Mouse (Mus musculus): ENCODE results near the gene Cmklr1. TPM values are rescaled to one million over a fixed set of nuclear protein-coding genes. Genes with fewer than 3 reads are reported as not detected.

Gene Cmklr1
- polyA plus RNA-seq, 1 experiment = not detected

GRCm38 (mm10) chr5:113620130-113620716 lies 30.0 kb downstream of the Cmklr1 start:
- Histone ChIP-seq H3K9me3 (ENCODE audit: control insufficient read depth, low read length) (peaks cover 8% of the 10 kb centered on the region), H3K36me3 (ENCODE audit: control insufficient read depth) (no peaks in the 10 kb centered on the region), H3K4me3 (replicated peaks) (no peak overlapping the region)

DNA sequence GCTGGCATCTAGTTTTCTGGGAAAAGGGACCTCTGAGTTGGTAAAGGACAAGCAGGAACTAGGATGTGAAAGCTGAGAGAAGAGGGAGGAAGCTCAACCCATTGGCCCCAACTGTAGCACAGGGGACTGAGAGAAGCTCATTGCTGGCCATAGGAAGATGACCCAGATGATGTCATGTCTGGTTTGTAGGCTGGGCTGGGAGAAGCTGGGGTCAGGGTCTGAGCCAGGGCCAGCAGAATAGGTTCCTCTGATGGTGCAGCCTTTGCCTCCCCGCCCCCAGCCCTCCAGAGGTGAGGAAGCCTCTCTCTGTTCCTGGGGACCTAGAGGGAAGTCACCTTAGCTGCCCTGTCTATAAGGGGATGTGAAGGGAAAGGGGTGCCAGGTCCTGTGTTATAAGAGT lies 31.1 kb downstream of the Cmklr1 start:
- Histone ChIP-seq H3K9me3 (ENCODE audit: control insufficient read depth, low read length) (peaks cover 17% of the 10 kb centered on the region), H3K4me1 (ENCODE audit: control insufficient read depth) (no peaks in the 10 kb centered on the region), H3K36me3 (ENCODE audit: control insufficient read depth) (no peaks in the 10 kb centered on the region), H3K4me3 (replicated peaks) (no peak overlapping the region), H3K27me3 (ENCODE audit: control insufficient read depth) (no peaks in the 10 kb centered on the region)
- TF ChIP-seq TAL1 (IDR thresholded peaks at IDR 0.05; ENCODE audit: low read length) = no peak
- no peak for TF ChIP-seq GATA1 (IDR thresholded peaks at IDR 0.05; ENCODE audit: low read length)

More at GRCm38 (mm10) chr5:113620130-113620716, 30.0 kb downstream of the Cmklr1 start:
- no peak for TF ChIP-seq GATA1 (IDR thresholded peaks at IDR 0.05; ENCODE audit: low read length)
- no peak for TF ChIP-seq TAL1 (IDR thresholded peaks at IDR 0.05; ENCODE audit: low read length)
- Histone ChIP-seq H3K27me3 (ENCODE audit: control insufficient read depth) (no peaks in the 10 kb centered on the region), H3K4me1 (ENCODE audit: control insufficient read depth) (no peaks in the 10 kb centered on the region)

DNA sequence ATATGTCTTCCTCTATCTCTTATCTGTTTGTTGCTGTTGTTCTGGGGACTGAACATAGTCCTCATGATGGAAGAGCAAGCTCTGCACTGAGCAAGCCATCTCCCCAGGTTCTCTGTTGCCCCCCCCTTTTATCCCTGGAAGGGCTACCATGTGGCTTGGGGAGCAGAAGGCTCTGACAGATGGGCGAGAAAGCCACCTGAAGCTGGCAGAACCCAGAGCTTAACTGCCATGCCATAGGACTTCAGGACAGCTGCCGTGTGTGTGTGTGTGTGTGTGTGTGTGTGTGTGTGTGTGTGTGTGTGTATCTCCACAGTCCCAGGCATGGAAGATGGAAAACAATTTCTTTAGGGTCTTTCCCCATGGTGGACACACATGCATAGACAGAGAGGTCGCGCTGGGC lies 31.5 kb downstream of the Cmklr1 start:
- Histone ChIP-seq H3K36me3 (ENCODE audit: control insufficient read depth) (no peaks in the 10 kb centered on the region), H3K9me3 (ENCODE audit: control insufficient read depth, low read length) (peaks cover 21% of the 10 kb centered on the region), H3K4me1 (ENCODE audit: control insufficient read depth) (no peaks in the 10 kb centered on the region), H3K4me3 (replicated peaks) (no peak overlapping the region), H3K27me3 (ENCODE audit: control insufficient read depth) (no peaks in the 10 kb centered on the region)
- TF ChIP-seq TAL1 (IDR thresholded peaks at IDR 0.05; ENCODE audit: low read length) (no peak), GATA1 (IDR thresholded peaks at IDR 0.05; ENCODE audit: low read length) (no peak)

DNA sequence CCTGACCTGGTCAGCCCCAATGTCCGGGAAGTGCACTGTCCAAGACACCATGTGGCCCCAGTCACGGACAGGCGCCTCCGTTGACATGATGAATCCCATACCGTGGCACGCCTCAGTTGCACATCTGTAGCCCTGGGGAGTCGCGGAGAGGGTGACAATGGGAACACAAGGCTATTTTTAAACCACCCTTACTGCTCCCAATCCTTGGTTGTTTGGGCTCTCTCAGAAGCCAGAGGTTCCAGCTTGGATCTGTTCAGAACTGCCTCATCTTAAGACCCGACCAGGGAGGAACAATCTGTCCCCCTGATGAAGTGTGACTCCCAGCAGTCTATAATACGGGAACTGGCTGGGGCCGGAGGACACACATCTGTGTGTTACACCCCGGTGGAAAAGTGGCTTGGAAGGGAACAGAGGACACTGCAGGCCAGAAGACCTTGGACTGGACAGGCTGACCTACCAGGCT lies 38.4 kb downstream of the Cmklr1 start:
- TF ChIP-seq GATA1 (IDR thresholded peaks at IDR 0.05; ENCODE audit: low read length) (no peak), TAL1 (IDR thresholded peaks at IDR 0.05; ENCODE audit: low read length) (no peak)
- Histone ChIP-seq H3K9me3 (ENCODE audit: control insufficient read depth, low read length) (peaks cover 20% of the 10 kb centered on the region), H3K36me3 (ENCODE audit: control insufficient read depth) (no peaks in the 10 kb centered on the region), H3K4me1 (ENCODE audit: control insufficient read depth) (no peaks in the 10 kb centered on the region), H3K4me3 (replicated peaks) (no peak overlapping the region), H3K27me3 (ENCODE audit: control insufficient read depth) (no peaks in the 10 kb centered on the region)

GRCm38 (mm10) chr5:113611131-113611530 lies 39.1 kb downstream of the Cmklr1 start:
- Histone ChIP-seq H3K27me3 (ENCODE audit: control insufficient read depth) (no peaks in the 10 kb centered on the region), H3K9me3 (ENCODE audit: control insufficient read depth, low read length) (peaks cover 16% of the 10 kb centered on the region), H3K36me3 (ENCODE audit: control insufficient read depth) (no peaks in the 10 kb centered on the region), H3K4me3 (replicated peaks) (no peak overlapping the region), H3K4me1 (ENCODE audit: control insufficient read depth) (no peaks in the 10 kb centered on the region)
- TF ChIP-seq TAL1 (IDR thresholded peaks at IDR 0.05; ENCODE audit: low read length) = no peak
- no peak for TF ChIP-seq GATA1 (IDR thresholded peaks at IDR 0.05; ENCODE audit: low read length)

DNA sequence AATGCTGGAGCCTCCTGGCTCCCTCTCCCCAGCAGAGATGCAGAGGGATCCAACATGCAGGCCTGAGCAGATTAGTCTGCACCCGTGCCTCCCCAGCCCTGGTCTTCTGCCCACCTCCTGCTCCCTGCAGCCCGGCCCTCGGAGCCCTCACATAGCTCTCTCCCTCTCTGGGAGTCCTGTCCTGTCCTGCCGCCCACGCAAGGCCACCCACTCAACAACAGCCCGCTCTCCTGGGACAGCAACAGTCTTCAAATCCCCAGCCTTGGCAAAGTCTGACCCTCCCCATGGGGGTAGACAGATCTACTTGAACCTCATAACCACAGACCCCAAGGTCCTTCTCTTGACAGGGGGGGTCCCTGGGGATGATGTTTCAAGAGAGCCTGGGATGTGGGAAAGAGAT lies 39.7 kb downstream of the Cmklr1 start:
- Histone ChIP-seq H3K4me3 (replicated peaks) (no peak overlapping the region), H3K9me3 (ENCODE audit: control insufficient read depth, low read length) (peaks cover 14% of the 10 kb centered on the region), H3K27me3 (ENCODE audit: control insufficient read depth) (no peaks in the 10 kb centered on the region), H3K4me1 (ENCODE audit: control insufficient read depth) (no peaks in the 10 kb centered on the region), H3K36me3 (ENCODE audit: control insufficient read depth) (no peaks in the 10 kb centered on the region)
- TF ChIP-seq GATA1 (IDR thresholded peaks at IDR 0.05; ENCODE audit: low read length) = no peak
- no peak for TF ChIP-seq TAL1 (IDR thresholded peaks at IDR 0.05; ENCODE audit: low read length)

DNA sequence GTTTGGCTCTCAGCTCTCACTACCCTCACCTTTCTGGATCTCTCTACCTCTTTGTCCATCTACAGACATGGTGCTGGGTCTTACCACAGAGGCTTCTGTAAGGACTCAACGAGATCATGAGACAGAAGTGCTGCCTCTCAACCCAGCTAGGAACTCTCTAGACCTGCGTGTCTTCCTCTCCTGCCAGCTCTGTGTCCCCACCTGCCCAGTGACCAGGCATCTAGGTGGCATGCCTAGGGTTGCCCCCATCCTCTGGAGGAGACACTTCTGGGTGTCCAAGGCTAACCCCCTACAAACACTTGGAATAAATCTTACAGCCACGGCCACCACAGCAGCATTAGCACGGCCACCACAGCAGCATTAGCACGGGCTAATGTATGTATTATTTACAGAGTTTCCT lies 40.3 kb downstream of the Cmklr1 start:
- H3K36me3 ChIP-seq (ENCODE audit: control insufficient read depth) = no peaks in the 10 kb centered on the region
- H3K9me3 ChIP-seq (ENCODE audit: control insufficient read depth, low read length) = peaks cover 12% of the 10 kb centered on the region
- no peak for TF ChIP-seq GATA1 (IDR thresholded peaks at IDR 0.05; ENCODE audit: low read length)
- TF ChIP-seq TAL1 (IDR thresholded peaks at IDR 0.05; ENCODE audit: low read length) = no peak

DNA sequence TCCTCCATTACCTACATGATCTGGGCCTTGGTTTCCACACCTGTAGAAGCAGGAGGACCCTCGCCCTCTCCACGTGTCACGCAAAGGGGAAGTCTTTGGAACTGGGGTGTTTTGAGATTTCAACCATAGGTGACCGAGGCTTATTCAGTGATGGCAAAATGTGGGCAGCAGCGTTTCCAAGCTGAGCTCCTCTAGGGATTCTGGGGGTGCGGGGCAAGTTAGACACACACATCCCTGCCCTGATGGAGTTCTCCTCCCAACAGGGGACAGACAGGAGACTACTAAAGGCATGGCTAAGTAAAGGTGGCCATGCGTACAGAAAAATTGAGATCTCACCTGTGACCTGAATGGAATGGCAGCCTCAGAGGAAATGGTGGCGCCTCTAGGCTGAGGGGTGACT lies 41.7 kb downstream of the Cmklr1 start:
- H3K4me3 ChIP-seq (replicated peaks) = no peak overlapping the region

More for the DNA sequence above, 40.3 kb downstream of the Cmklr1 start:
- Histone ChIP-seq H3K27me3 (ENCODE audit: control insufficient read depth) (no peaks in the 10 kb centered on the region), H3K4me1 (ENCODE audit: control insufficient read depth) (no peaks in the 10 kb centered on the region), H3K4me3 (replicated peaks) (no peak overlapping the region)

DNA sequence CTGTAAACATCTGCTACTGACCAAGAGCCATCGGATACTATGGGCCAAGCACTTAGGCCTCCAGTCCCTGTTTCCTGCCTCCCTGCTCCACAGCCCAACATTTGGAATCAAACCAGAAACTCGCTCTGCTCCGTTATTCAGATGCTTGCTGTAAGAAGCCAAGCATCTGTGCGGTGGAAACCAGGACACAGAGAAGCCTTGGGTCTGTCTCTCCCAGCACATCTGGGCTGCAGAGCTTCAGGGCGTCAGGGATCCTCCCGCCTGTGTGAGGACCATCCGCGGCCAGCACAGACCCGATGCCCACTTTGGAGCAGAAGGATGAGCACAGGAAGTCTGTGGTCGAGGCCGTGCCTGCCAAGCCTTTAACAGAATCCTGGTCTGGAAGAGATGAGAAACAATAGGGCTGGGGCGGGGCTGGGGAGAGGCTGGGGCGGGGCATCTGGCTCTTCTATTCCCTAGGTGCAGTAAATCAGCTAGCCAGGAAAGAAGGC lies 42.2 kb downstream of the Cmklr1 start:
- no peaks in the 10 kb centered on the region for H3K36me3 ChIP-seq (ENCODE audit: control insufficient read depth)
- no peaks in the 10 kb centered on the region for H3K4me1 ChIP-seq (ENCODE audit: control insufficient read depth)
- no peak for TF ChIP-seq GATA1 (IDR thresholded peaks at IDR 0.05; ENCODE audit: low read length)
- TF ChIP-seq TAL1 (IDR thresholded peaks at IDR 0.05; ENCODE audit: low read length) = no peak
- no peak overlapping the region for H3K4me3 ChIP-seq (replicated peaks)
- H3K9me3 ChIP-seq (ENCODE audit: control insufficient read depth, low read length) = no peaks in the 10 kb centered on the region; the same call in 1 of the 2 replicates
- H3K27me3 ChIP-seq (ENCODE audit: control insufficient read depth) = no peaks in the 10 kb centered on the region

More for the DNA sequence above, 41.7 kb downstream of the Cmklr1 start:
- H3K36me3 ChIP-seq (ENCODE audit: control insufficient read depth) = no peaks in the 10 kb centered on the region
- H3K9me3 ChIP-seq (ENCODE audit: control insufficient read depth, low read length) = no peaks in the 10 kb centered on the region
- H3K4me1 ChIP-seq (ENCODE audit: control insufficient read depth) = no peaks in the 10 kb centered on the region
- no peaks in the 10 kb centered on the region for H3K27me3 ChIP-seq (ENCODE audit: control insufficient read depth)
- TF ChIP-seq GATA1 (IDR thresholded peaks at IDR 0.05; ENCODE audit: low read length) (no peak), TAL1 (IDR thresholded peaks at IDR 0.05; ENCODE audit: low read length) (no peak)

All from erythroblast, embryonic 14.5 days (primary cell).